Mouse (Mus musculus) inflammation-experienced regulatory T-cells, adult 6 months (primary cell): Measurements from ENCODE around the gene Schip1. TPM values are rescaled to one million over a fixed set of nuclear protein-coding genes. Genes with fewer than 3 reads are reported as not detected.

Experiments
- ATAC-seq: one replicate; pipeline ENCODE4 v1.8.0; 2017
- polyA plus RNA-seq, 3 experiments: library from polyadenylated mRNA; unstranded; fragments of 100-300 nt; shearing (Covaris generic); gene quantifications; one replicate each; pipeline ENCODE4 v1.2.1; 2017

Gene Schip1
- polyA plus RNA-seq, 3 experiments from 2014 or later, result 0.18 TPM; not detected in 2

DNA sequence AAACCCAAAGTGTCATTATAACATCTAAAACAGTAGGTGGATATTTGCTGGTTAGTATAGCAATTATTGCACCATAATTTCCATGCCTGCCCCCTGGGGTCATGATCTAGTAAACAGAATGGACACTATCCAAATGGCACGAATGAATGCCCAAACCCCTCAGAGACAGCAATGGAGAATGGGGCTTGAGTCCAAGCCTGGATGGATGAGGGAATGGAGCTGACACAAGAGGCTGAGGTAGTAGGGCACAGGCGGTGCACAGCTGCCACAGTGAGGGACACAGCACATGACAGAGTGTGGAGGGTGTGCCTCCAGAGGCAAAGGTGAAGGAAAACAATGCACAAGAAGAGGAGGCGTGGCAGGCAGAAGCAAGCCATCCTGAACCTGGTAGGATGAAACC is 207.3 kb downstream of the Schip1 start:
- no peak for ATAC-seq

DNA sequence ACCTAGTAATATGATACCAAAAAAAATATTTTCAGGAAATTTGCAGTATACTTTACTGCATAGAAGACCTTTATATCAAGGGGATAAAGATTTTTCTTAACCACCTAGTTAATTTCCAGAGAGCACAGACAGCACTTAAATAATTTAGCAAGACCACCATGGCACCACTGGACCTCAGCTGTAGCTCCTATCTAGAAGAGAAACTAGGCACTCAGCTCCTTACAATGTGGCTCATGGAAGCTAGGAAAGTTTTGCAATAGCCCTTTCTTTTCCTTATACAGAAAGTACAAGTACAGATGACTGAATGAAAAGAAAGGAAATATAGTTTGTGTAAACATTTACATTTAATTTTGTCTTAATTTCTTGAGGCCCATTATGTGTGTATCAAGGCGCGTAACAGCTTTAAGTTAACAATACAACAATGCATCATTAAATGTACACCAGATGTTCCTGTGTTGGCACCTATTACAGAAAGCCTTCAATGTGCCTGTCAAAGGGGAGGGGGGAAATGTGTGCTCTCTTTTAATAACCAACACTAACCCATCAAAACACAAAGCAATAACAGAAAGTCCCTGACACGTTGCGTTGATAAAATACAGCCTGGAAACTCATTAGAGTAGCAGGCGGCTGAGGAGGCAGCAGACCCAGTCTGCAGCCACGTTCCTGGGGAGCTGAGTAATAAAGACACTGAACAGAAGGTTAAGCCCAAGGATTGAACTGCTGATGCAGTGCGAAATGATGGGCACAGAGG is 218.4 kb downstream of the Schip1 start:
- ATAC-seq, result no peak

DNA sequence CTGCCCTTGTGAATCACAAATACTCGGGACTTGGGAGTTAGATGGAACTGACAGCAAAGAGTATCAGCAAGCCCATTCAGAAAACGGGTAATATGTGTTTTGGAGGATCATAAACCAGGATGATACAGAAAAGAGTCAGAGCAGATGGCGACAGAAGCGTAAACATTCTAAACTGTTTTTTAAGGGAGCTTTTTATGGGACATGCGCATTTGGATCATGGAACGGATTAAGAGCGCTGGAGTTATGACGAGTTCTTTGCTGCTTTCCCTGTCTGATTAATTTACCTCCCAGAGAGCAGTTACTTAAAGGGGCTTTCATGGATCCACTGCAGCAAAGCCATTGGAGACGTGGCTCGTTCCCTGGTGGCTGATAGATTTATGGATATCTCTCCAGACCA is 219.0 kb downstream of the Schip1 start:
- ATAC-seq, result no peak

DNA sequence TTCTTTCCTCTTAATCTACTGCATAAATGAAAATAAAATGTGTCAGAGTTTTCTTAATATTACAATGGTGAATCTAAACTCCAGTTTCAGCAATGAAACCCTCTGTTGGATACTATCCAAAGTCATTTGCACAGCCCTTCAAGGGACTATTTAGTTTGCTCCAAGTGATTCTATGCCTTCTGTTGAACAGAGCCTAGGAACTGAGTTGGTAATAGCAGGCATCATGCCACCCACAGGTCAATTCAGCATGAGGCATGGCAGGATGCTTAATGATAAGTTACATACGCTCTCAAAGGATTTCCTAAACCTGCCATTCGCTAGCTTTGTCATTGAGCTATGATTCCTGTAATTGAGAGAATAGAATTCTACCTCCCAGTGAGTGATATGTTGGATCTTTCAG is 219.9 kb downstream of the Schip1 start:
- no peak for ATAC-seq

DNA sequence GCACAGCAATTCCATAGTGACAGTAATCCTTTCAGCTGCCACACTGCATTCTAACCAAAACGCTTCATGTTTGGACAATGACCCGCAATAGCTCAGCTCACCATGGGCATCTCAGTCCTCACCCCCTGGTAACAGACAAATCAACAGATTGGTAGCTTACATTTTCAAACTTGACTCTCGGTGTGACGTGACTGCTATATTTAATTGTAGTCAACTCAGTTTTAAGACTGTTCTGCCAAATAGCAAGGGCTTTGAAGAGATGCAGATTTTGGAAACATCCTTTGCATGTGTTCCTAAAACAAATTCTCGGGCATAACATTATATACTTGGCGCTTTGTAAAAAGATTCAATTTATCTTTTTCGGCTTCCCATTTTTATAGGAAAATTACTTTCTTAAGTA is 232.2 kb downstream of the Schip1 start:
- ATAC-seq, result no peak

DNA sequence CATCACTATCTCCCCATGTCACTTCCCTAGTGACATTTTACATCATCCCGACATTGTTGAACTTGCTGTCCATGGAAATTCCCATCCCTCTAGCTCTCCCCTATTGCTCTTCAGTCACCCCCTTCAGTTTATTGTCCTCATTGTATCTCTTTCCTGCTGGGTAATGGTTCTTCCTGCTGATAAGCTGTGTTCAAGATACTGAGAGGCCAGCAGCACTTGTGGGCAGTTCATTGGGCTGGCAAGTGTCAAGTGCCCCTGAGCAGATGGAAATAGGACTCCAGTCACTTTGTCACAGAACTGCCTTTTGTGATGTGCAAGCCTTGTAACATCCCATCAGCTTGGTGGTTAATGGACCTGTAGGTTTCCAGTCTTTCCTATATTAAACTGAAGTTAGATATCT is 241.0 kb downstream of the Schip1 start:
- ATAC-seq, result no peak

DNA sequence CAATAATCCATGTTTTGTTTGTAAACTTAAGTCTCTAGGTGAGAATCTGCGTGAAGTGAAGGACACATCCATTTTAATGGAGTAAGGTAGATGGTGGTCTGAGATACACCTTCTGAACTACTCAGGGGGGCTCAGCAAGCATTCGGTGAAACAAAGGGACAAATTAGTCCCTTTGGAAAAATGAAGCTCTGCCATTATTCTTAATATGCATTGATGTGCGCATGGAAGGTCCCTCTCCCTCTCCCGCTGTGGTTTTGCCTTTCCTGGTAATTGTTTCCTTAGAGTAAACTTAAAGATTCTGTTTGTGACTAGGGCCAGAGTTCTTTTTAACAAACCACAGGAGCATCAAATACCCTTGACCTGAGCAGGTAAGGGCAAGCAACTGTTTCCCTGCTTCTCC is 242.1 kb downstream of the Schip1 start:
- ATAC-seq, result no peak

DNA sequence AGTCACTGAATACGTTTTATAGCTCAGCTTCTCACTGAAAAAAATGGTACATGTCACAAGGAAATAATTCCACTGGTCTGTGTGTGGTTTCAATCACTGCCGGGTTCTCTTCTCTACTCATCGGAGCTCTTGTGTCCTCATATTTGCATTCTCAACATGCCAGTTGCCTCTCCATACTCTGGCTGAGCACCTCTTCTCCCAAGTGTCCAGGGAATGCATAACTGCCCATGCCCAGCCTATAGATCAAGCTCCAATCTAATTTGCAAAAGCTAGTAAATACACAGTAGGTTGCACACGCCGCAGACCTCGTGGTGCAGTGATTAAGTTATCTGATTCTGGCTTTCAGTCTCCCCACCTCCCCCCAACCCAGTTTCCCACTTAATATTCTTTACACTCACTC is 261.0 kb downstream of the Schip1 start:
- no peak for ATAC-seq

DNA sequence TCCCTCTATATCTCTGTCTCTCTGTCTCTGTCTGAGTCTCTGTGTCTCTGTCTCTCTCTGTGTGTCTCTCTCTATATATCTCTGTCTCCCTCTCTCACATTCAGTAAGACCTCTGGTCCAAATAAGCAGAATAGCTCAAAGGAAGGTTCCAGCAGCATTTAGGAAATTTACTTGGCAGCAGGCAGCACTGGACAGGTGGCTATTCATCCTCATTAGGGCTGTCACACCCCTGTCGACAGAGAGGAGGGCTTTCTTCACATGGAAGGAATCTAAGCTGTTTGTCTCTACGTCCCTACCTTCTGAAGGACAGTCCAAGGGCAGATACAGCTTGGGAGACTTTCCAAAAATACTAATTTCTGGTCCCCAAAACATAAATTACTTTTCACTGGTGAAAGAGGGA is 267.9 kb downstream of the Schip1 start:
- no peak for ATAC-seq

DNA sequence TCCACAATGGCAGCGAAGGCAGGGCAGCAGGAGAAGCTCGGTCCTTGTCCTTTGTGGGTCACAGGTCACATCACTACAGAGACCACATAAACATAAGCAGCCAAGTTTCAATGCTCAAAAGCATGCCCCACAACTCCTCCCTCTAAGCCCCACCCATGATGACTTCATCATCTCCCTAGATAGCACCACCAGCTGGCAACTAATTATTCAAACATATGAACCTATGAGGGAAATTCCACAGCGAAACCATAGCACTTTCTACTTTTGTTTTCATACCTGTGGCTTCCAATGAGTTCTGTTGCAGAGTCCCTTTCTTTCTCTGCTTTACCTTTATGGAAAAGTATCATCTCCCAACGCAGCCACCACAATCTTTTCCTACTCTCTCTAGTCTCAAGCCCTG is 270.9 kb downstream of the Schip1 start:
- no peak for ATAC-seq

DNA sequence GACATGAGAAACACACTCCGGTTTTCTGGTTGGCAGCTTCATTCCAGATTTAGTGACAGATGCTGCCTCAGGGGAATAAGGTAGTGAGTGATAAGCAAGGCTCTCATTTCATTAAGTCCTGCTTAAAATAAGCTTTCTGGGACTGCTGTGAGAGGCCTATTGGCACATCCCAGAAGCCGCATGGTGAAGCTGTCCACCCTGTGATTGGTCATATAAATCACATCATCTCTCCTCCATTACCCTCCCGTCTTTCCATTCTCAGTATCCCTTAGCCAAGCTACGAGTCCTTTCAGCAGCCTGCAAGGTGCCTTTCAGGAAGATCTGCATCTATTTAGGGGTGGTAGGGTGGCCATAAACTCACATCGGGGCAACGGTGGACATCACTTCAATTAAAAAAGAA is 286.0 kb downstream of the Schip1 start:
- no peak for ATAC-seq

DNA sequence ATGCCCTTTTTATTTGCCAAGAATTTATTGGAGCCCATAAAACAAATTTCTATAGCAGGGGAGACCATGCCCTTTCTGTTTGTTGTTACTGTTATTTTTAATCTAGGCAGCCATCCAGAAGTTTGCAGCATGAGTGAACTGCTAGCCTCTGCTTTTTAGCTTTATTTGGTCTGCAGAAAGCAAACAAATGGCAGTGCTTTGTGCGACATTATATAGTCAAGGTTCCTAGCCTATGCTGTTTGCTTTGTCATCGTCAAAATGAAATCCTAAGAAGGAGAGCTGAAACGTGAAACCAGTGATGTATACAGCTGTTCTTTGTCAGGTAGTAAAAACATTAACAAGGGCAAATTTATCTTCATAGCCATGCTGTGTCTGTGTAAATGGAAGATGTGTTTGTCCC is 286.9 kb downstream of the Schip1 start:
- ATAC-seq, result no peak

DNA sequence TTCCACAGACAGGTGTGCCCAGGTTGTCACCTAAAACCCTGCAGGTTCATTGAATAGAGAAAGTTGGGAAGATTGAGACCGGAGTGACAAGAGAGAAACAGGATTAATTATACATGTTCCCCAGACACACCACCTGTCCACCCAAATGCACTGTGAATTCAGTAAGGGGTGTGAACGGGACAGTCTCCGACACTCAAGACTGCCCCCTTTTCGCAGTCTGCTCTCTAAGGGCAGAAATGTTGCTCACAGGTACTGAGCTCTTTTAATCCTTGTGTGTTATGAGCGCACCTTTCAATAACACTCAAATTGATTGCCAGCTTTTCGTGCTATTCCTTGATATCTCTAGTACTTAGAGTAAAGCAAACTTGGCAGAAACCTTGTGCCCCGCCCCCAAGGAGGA is 288.4 kb downstream of the Schip1 start:
- no peak for ATAC-seq

DNA sequence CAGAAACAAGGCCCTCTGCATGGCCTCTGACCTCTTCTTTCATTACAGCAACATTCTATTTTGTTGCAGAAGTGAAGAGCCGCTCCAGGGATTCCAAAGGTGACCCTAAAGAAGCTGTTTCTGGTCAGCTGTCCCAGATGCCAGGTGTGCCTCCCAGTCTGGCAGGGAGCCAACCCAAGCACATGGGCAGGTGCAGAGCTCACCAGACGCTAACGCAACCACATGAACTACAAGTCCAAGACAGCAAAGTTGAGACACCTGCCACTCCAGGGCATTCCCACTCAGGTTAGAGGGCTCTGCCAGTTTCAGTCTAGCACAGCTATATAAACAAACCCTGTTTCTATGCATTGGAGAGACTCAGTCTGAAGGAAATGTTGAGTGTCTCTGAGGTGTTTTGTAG is 288.9 kb downstream of the Schip1 start:
- ATAC-seq, result no peak

DNA sequence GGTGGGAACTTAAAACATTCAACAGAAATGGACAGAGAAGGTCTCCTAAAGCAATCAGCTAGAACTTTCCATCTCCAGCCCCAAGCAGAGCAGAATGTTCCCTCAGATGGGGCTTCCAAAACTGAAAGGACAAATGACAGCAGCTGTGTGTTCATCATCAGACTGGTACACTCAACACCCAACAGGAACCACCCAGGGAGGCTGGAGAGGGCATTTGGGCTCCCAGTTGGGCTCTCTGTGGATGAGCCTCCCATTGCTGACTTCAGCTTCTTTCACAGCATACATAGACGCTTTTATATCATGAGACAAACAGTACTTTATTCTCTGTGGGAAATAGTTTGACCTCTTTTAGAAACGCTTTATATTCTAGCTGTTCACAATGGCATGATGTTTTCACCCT is 291.9 kb downstream of the Schip1 start:
- ATAC-seq, result no peak

DNA sequence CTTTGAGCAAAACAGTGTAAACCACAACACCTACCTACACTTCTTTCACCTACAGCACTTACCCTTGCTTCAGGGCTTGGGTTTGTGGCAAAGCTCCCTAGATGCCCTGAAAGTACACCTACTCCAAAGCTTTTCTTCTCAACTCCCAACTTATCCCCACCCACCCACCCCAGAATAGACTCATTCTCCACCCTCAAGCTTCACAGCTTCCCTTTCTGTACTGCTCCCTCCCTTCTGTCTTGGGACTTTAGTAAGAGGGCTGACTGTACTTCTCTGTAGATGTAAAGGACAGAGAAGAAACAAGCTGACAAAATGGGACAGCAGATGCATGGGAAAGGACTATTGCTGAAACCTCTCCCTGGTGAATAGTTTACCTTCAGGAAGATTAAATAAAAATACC is 303.4 kb downstream of the Schip1 start:
- ATAC-seq, result no peak

DNA sequence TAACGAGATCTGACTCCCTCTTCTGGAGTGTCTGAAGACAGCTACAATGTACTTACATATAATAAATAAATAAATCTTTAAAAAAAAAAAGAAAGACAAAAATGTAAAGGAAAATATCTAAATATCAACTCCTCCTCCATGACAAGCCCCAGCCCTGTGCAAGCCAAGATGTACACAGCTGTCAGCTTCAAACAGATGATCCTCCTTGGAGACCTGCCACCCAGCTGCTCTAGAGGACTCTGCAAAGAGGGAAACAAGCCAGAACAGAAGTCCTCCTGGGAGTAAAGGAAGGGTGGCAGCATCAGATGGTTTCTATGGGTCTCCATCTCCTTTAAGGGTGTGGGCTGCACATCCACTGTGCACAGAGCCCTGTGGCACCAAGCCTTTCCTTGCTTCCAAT is 308.3 kb downstream of the Schip1 start:
- no peak for ATAC-seq

DNA sequence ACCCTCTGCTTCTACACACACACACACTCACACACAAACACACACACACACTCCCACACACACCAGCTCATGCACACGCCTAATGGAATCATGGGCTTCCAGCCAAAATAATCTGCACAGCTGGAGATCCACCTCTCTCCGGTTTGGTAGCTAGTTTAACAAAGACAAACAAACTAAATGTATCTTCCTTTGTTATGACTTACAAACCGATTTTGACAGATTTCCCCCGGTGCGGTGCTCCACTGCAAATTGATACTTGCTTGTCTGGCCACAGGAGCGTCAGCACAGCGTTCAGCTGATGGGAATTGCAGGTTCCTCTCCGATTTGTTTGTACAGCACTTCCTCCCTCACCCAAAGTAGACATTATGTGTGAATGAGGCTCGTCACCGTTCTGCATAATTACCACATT is 310.5 kb downstream of the Schip1 start:
- ATAC-seq, result no peak

DNA sequence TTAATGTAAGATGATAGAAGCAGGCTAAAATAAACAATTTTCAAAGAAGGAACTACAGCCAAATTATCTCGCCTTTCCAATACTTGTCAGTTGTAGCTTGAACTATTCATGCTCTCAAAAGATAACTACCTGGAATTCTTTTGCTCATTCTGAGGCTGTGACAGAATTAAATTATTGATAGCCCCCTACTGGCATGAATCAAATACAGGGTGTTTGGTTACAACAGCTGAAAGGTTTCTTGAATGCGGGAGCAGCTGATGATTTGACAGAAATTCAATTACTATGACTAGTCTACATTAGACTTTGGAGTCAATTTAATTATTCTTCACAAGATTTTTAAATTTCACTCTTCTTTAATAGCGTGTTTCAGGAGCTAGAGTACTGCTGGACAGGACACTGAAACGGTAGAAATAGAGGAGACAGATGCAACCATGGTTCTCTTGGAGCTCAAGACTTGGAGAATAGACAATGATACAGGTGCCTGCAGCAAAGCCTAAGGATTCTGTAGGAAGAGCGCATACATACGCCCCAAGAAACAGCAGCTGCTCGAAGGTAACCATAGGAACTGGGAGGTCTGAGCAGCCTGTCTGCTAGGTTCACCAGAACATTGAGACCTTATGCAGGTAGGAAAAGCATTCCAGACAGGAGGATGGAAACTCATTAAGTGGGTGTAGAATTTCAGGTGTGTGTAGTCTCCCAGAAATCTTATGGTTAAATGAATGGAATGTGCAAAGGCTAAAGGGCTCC is 313.0 kb downstream of the Schip1 start:
- ATAC-seq, result no peak

DNA sequence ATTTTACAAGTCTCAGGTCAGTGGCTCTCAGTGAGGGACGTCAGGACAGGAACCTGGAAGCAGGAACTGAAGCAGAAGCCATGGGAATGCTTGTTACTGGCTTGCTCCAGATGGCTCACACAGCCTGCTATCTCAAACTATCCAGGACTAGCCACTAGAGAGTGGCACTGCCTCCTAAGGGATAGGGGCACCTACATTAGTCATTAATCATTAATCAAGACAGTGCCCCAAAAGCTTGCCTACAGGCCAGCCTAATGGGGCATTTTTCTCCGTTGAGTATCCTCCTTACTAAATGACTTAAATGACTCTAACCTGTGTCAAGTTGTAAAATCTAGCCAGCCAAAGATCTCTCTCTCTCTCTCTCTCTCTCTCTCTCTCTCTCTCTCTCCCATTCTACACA is 314.2 kb downstream of the Schip1 start:
- ATAC-seq, result no peak

DNA sequence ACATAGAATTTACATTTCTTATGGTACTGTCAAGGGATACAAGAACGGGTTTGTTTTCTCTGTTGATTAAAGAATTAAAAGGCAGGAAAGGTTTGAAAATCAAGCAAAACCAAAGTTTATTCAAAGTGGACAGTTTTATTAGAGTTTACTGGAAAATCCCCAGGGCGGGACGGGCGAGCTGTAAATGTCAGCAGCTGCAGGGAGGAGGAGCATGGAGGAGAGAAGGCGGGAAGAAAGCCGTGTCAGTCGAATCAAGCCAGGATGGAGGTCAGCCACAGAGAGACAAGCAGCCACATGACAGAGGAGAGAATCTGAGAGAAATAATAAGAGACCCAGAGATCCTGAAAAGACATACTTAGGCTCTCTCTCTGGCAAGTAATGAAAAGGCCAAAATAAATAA is 314.6 kb downstream of the Schip1 start:
- no peak for ATAC-seq

DNA sequence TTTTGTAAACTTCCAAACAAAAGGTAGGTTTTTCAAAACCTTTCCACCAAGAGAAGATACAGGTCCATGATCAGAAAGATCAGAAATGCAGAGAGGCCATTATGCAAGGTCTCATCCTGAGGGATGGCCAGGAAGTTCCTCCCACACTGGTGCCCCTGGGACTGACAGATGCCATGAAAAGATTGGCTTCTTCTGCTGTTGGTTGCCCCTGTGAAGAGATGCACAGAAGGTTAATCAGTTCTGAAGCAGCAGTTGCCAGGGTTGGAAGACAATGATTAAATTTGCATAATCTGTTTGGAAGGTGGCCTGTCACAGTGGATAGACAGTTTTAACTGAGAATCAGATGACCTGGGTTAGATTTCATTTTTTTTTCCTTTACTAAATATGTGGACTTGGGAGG is 319.1 kb downstream of the Schip1 start:
- no peak for ATAC-seq

DNA sequence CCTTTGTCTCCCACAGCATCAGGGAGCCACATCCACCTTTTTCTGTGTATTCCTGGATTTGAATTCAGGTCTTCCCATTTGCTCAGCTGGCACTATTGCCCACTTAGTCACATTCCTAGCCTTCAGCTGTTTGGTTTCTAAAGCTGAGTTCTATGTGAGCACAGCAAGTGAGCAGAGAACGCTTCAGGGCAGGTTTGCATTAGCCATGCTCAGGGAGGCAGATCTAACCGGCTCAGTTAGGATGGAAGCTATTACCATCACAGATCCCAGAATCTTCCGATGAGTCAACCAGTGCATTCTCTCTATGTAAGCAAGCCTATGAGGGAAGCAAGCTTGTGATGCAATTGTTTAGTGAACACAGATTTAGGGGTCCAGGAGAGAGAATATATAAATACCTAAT is 320.9 kb downstream of the Schip1 start:
- ATAC-seq, result no peak

DNA sequence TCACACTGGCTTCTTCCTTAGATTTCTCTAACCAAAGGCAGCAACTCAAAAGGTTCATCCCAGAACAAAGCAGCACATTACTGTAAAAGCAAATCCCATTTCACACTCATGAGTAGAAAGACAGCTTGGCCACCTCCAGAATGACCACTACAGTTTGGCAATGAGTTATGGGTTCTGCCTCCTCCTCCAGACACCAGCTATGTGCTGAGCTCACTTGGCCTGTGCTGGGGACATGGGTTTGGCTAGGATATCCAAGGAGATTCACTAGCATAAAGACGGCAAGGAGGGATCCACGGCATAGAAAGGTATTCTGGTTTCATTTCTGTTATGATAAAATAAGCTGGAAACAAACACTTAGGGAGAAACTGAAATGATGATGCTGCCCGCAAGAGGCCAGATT is 323.4 kb downstream of the Schip1 start:
- ATAC-seq, result no peak

DNA sequence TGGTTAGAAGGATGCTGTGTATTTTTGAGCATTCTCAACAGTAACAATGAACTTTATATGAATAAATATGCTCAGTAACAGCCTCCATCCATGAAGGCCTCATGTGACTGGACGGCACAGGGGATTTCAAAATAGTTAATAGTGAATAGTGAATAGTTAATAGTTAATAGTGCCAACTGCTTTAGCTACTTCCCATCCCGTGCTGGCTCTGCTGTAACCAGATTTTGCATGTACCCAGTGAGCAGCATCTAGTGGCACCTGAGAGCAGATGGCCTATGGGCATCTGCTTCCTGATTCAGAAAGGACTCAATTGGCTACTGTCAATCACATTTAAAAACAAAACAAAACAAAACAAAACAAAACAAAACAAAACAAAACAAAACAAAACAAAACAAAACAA is 329.0 kb downstream of the Schip1 start:
- no peak for ATAC-seq
